Mouse (Mus musculus): ENCODE data around the gene C1ql4. TPM values are rescaled to one million over a fixed set of nuclear protein-coding genes. Genes with fewer than 3 reads are reported as not detected.
"Not testable (repeated sequence)": the region's sequence is repeated elsewhere in the genome, so short reads cannot be mapped to it uniquely, and the experiment has no call there.

C1ql4 gene
- total and polyA plus RNA-seq, 2 experiments from 2014 or later, result 5.7 to 8.6 TPM

DNA sequence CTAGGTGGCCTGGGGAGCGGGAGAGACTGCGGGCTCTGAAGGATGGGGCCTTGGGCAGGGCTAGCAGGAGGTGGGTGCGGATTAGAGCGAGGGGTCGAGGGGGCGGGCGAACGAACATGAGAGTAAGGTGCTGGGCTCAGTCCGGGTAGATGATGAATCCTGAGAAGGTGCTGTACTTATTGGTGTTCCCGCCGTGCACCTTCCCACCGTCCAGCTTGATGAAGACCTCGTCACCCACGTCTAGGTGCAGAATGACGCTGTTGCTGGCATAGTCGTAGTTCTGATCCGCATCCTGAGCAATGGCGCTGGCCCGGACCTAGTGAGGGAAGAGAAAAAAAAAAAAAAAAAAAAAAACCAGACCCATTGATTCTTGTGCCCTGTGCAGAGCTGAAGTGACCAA is 3.0 kb downstream of the C1ql4 start:
- ATAC-seq (no peak), DNase-seq (ENCODE audit: low spot score) (no peak)
- H3K36me3 ChIP-seq (ENCODE audit: insufficient read depth, low read length), result no peaks in the 10 kb centered on the region
- no peaks in the 10 kb centered on the region for H3K9me3 ChIP-seq (ENCODE audit: low read length)
- 19% methylated on average over 19 of the region's 19 CpGs for WGBS
- peaks cover 41% of the 10 kb centered on the region for H3K27me3 ChIP-seq (ENCODE audit: insufficient read depth, low read length)
- no peak for TF ChIP-seq CTCF (IDR thresholded peaks at IDR 0.05; ENCODE audit: low read depth)
- no peak overlapping the region for H3K4me3 ChIP-seq (ENCODE audit: low read length)
- H3K9ac ChIP-seq (replicated peaks; ENCODE audit: low read length), result no peak overlapping the region
- no peaks in the 10 kb centered on the region for H3K4me1 ChIP-seq (ENCODE audit: insufficient read depth, low read length)
- no peak overlapping the region for H3K4me2 ChIP-seq (ENCODE audit: low read depth, low read length)
- no peak overlapping the region for H3K27ac ChIP-seq

DNA sequence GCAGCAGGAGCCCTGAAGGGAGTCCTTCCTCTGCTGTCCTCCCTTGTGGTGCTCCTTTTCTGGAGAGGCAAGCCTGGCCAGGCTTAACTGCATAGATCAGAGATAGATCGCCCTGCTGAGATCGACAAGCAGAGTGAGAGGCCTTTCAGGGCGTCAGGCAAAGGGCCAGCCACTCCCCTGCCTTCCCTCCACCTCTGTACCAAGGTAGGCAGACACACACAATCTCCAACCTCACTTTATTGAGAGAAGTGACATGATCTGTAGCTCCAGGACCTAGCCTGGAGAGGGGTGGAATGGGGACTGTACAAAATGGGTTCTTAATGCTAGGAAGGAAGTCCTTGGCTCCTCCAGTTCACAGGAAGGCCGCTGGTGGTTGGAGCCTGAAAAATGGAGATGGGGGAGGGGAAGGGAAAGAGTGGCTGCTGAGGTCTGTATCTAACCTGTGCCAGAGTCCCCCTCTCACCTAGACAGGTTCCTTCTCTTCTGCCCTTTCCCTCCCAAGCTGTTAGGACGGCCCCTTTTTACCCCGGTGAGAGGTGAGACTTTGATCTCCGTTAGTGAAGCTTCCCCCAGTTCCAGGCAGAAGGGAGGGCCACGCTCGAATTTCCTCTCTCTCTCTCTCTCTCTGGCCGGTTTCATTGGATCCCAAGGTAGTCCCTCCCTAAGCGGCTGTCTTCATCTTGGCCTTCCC is 3.6 kb downstream of the C1ql4 start:
- ATAC-seq, result no peak
- Histone ChIP-seq H3K4me1 (ENCODE audit: insufficient read depth, low read length) (no peaks in the 10 kb centered on the region), H3K9me3 (ENCODE audit: low read length) (no peaks in the 10 kb centered on the region), H3K27me3 (ENCODE audit: insufficient read depth, low read length) (peaks cover 36% of the 10 kb centered on the region), H3K4me3 (ENCODE audit: low read length) (no peak overlapping the region), H3K4me2 (ENCODE audit: low read depth, low read length) (no peak overlapping the region), H3K9ac (replicated peaks; ENCODE audit: low read length) (no peak overlapping the region), H3K36me3 (ENCODE audit: insufficient read depth, low read length) (no peaks in the 10 kb centered on the region), H3K27ac (no peak overlapping the region)
- DNase-seq (ENCODE audit: low spot score), result no peak
- no peak for TF ChIP-seq CTCF (IDR thresholded peaks at IDR 0.05; ENCODE audit: low read depth)
- WGBS, result 18% methylated on average over 11 of the region's 11 CpGs

DNA sequence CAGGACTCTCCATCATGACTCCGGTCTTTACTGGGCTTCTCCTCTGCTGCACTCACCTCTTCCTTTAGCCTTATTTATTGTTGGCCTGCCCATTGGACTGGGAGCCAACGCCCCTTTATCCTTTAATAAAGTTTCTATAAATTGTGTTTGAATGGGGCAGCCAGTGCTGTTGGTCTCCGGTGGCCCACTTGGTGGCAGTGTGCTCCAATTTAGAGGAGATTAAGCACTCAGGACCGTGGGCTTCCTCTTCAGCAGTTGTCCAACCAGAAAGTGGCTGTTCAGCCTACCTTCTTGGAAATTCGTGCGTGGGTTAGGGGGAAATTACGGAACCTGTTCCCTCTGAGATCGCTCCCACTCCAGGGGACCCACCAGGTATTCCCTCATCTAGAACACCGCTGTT is 4.4 kb downstream of the C1ql4 start:
- Histone ChIP-seq H3K27ac (no peak overlapping the region), H3K4me2 (ENCODE audit: low read depth, low read length) (no peak overlapping the region), H3K9ac (replicated peaks; ENCODE audit: low read length) (no peak overlapping the region), H3K4me1 (ENCODE audit: insufficient read depth, low read length) (no peaks in the 10 kb centered on the region), H3K4me3 (ENCODE audit: low read length) (no peak overlapping the region), H3K9me3 (ENCODE audit: low read length) (no peaks in the 10 kb centered on the region), H3K36me3 (ENCODE audit: insufficient read depth, low read length) (no peaks in the 10 kb centered on the region), H3K27me3 (ENCODE audit: insufficient read depth, low read length) (peaks cover 29% of the 10 kb centered on the region)
- ATAC-seq, result no peak; the same call in 1 of the 2 replicates
- peak; percentile 71 for DNase-seq (ENCODE audit: low spot score)
- TF ChIP-seq CTCF (IDR thresholded peaks at IDR 0.05; ENCODE audit: low read depth), result peak; percentile 77
- WGBS, result 68% methylated on average over 9 of the region's 9 CpGs

DNA sequence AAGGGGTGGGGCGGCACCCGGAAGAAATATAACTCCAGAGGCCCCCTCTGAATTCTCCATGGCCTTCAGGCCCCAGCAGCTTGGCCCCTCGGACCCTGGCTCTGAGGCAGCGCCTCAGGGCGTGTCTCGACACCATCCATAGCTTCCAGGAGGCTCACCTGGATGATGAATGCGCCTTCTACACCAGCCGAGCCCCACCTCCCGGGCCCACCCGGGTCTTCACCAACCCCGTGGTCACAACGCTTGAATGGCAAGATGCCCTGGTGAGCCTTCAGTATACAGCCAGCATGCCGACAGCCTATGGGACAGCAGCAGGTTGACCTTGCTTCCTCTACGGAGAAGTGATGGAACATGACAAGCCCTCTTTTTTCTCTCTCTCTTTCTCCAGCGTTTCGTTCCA is 4.8 kb downstream of the C1ql4 start:
- Histone ChIP-seq H3K4me3 (ENCODE audit: low read length) (no peak overlapping the region), H3K9ac (replicated peaks; ENCODE audit: low read length) (no peak overlapping the region), H3K27me3 (ENCODE audit: insufficient read depth, low read length) (peaks cover 24% of the 10 kb centered on the region), H3K9me3 (ENCODE audit: low read length) (no peaks in the 10 kb centered on the region), H3K27ac (no peak overlapping the region), H3K4me1 (ENCODE audit: insufficient read depth, low read length) (no peaks in the 10 kb centered on the region), H3K36me3 (ENCODE audit: insufficient read depth, low read length) (no peaks in the 10 kb centered on the region), H3K4me2 (ENCODE audit: low read depth, low read length) (no peak overlapping the region)
- WGBS, result 88% methylated on average over 16 of the region's 16 CpGs
- TF ChIP-seq CTCF (IDR thresholded peaks at IDR 0.05; ENCODE audit: low read depth), result no peak
- ATAC-seq (no peak), DNase-seq (ENCODE audit: low spot score) (no peak)

DNA sequence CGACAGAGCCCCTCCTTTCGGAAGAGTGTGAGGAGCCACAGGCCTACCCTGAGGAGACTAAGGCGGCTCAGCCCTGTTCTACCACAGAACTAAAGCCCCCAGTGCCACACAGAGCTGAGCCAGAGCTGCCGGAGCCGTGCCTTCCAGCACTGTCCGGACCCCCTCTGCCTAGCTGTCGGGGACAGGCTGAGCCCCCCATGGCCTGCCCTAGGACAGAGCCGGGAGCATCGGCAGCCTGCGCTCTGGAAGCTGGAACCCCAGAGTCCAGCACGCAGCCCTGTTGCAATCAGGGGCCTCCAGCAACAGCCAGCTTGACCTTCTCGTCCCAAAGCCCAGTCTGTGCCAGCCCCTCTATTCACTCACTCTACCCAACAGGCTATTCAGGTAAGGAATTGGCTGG is 5.3 kb downstream of the C1ql4 start:
- Histone ChIP-seq H3K9ac (replicated peaks; ENCODE audit: low read length) (no peak overlapping the region), H3K4me1 (ENCODE audit: insufficient read depth, low read length) (no peaks in the 10 kb centered on the region), H3K27ac (no peak overlapping the region), H3K9me3 (ENCODE audit: low read length) (no peaks in the 10 kb centered on the region), H3K4me3 (ENCODE audit: low read length) (no peak overlapping the region), H3K36me3 (ENCODE audit: insufficient read depth, low read length) (no peaks in the 10 kb centered on the region), H3K27me3 (ENCODE audit: insufficient read depth, low read length) (peaks cover 19% of the 10 kb centered on the region), H3K4me2 (ENCODE audit: low read depth, low read length) (no peak overlapping the region)
- WGBS, result 92% methylated on average over 12 of the region's 12 CpGs
- DNase-seq (ENCODE audit: low spot score) (no peak), ATAC-seq (no peak)
- TF ChIP-seq CTCF (IDR thresholded peaks at IDR 0.05; ENCODE audit: low read depth), result no peak

DNA sequence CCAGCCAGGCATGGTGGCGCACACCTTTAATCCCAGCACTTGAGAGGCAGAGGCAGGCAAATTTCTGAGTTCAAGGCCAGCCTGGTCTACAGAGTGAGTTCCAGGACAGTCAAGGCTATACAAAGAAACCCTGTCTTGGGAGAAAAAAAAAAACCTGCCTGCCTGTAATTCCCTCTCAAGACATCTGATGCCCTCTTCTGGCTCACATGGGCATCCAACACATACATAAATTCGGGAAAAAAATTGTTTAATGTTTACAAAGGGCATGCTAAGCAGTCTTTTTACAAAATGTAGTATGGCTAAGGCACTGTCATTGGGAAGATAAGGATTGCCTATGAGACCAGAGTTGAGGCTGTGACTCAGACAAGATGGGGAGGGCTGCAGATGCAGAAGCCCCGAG is 7.8 kb downstream of the C1ql4 start:
- whole genome bisulfite sequencing, result 84% methylated on average over 3 of the region's 3 CpGs
- H3K36me3 ChIP-seq (ENCODE audit: insufficient read depth, low read length), result no peaks in the 10 kb centered on the region
- no peak overlapping the region for H3K27ac ChIP-seq
- H3K27me3 ChIP-seq (ENCODE audit: insufficient read depth, low read length), result no peaks in the 10 kb centered on the region
- H3K9ac ChIP-seq (replicated peaks; ENCODE audit: low read length), result no peak overlapping the region
- ATAC-seq (no peak), DNase-seq (ENCODE audit: low spot score) (no peak)
- no peak overlapping the region for H3K4me3 ChIP-seq (ENCODE audit: low read length)
- no peak overlapping the region for H3K4me2 ChIP-seq (ENCODE audit: low read depth, low read length)
- peak; percentile 11; the same call in 1 of the 2 replicates for TF ChIP-seq CTCF (IDR thresholded peaks at IDR 0.05; ENCODE audit: low read depth)
- H3K9me3 ChIP-seq (ENCODE audit: low read length), result no peaks in the 10 kb centered on the region
- H3K4me1 ChIP-seq (ENCODE audit: insufficient read depth, low read length), result peaks cover 8% of the 10 kb centered on the region

GRCm38 (mm10) chr15:99078181-99078910 is 9.3 kb downstream of the C1ql4 start:
- H3K4me1 ChIP-seq (ENCODE audit: insufficient read depth, low read length), result peaks cover 12% of the 10 kb centered on the region
- H3K9me3 ChIP-seq (ENCODE audit: low read length), result no peaks in the 10 kb centered on the region
- no peak for DNase-seq (ENCODE audit: low spot score)
- no peaks in the 10 kb centered on the region for H3K36me3 ChIP-seq (ENCODE audit: insufficient read depth, low read length)
- TF ChIP-seq CTCF (IDR thresholded peaks at IDR 0.05; ENCODE audit: low read depth), result no peak
- ATAC-seq, result no peak
- no peak overlapping the region for H3K4me2 ChIP-seq (ENCODE audit: low read depth, low read length)
- H3K27ac ChIP-seq, result no peak overlapping the region
- H3K9ac ChIP-seq (replicated peaks; ENCODE audit: low read length), result no peak overlapping the region
- H3K4me3 ChIP-seq (ENCODE audit: low read length), result no peak overlapping the region
- WGBS, result 75% methylated on average over 15 of the region's 15 CpGs
- H3K27me3 ChIP-seq (ENCODE audit: insufficient read depth, low read length), result no peaks in the 10 kb centered on the region

GRCm38 (mm10) chr15:99076011-99076410 is 11.6 kb downstream of the C1ql4 start:
- 97% methylated on average over 3 of the region's 3 CpGs for WGBS
- H3K9me3 ChIP-seq (ENCODE audit: low read length); H3K4me3 ChIP-seq (ENCODE audit: low read length); H3K27me3 ChIP-seq (ENCODE audit: insufficient read depth, low read length); ATAC-seq; H3K27ac ChIP-seq; H3K4me2 ChIP-seq (ENCODE audit: low read depth, low read length); H3K36me3 ChIP-seq (ENCODE audit: insufficient read depth, low read length); DNase-seq (ENCODE audit: low spot score); H3K9ac ChIP-seq (replicated peaks; ENCODE audit: low read length): not testable (repeated sequence)
- H3K4me1 ChIP-seq (ENCODE audit: insufficient read depth, low read length), result peaks cover 12% of the 10 kb centered on the region

Data from hindbrain, postnatal 0 days (tissue).